Mouse (Mus musculus) liver, embryonic 16.5 days (tissue): ENCODE measurements around the gene Gm16181. TPM values are rescaled to one million over a fixed set of nuclear protein-coding genes. Genes with fewer than 3 reads are reported as not detected.

Source experiments
- ATAC-seq: fragments of 200-750 bp; cut with Nextera tagmentation; 2 replicates; pipeline ENCODE4 v1.8.0; 2017; ENCODE audit warnings: low read depth, mild to moderate bottlenecking, moderate number of reproducible peaks, moderate library complexity
- H3K27ac ChIP-seq: fragments of 300-500 bp; sonication (generic); 2 replicates; pipeline ENCODE4 v1.5.1; 2014; ENCODE audit warnings: mild to moderate bottlenecking, low read length
- H3K27me3 ChIP-seq: fragments of 300-500 bp; sonication (generic); 2 replicates; pipeline ENCODE4 v1.6.1; 2014; ENCODE audit warnings: low read depth, low read length, mixed read lengths; ENCODE audit not compliant: control insufficient read depth, insufficient read depth
- H3K36me3 ChIP-seq: fragments of 300-500 bp; sonication (generic); 2 replicates; pipeline ENCODE4 v1.6.1; 2014; ENCODE audit warnings: mild to moderate bottlenecking; ENCODE audit not compliant: control insufficient read depth, insufficient read depth
- H3K4me1 ChIP-seq: fragments of 300-500 bp; sonication (generic); 2 replicates; pipeline ENCODE4 v1.6.1; 2014; ENCODE audit warnings: low read depth, low read length, mixed read lengths; ENCODE audit not compliant: control insufficient read depth
- H3K4me2 ChIP-seq: fragments of 300-500 bp; sonication (generic); 2 replicates; pipeline ENCODE4 v1.6.1; 2014; ENCODE audit warnings: low read depth, low read length, mixed read lengths
- H3K4me3 ChIP-seq: fragments of 300-500 bp; sonication (generic); 2 replicates; pipeline ENCODE4 v1.5.1; 2014; ENCODE audit warnings: low read depth, mild to moderate bottlenecking, low read length
- H3K9ac ChIP-seq: fragments of 300-500 bp; sonication (generic); 2 replicates; pipeline ENCODE4 v1.6.1; 2014; ENCODE audit warnings: low read depth, low read length
- H3K9me3 ChIP-seq: fragments of 300-500 bp; sonication (generic); replicated peaks from 2 replicates; pipeline ENCODE4 v1.6.1; 2016; ENCODE audit warnings: low read length; ENCODE audit not compliant: control insufficient read depth
- whole genome bisulfite sequencing: fragments of 180-500 bp; shearing (Covaris S2); extraction: QIAGEN DNeasy Blood & Tissue Kit; methylation state at CpG from one replicate; pipeline ENCODE4 v1.1.7; 2014; ENCODE audit not compliant: insufficient replicate concordance; 5-methylcytosine and 5-hydroxymethylcytosine counted together
- polyA plus RNA-seq: library from polyadenylated mRNA; unstranded; fragments of >200 nt; fragmentation: Nextera tagmentation; extraction: Ambion mirVana; gene quantifications from 2 replicates; pipeline ENCODE4 v1.2.1, GENCODE M21; 2015

The Gm16181 gene
- polyA plus RNA-seq, 1 experiment from 2014 or later, result not detected

- Histone ChIP-seq H3K4me1 (peaks cover 10% of the 10 kb centered on the region), H3K4me2 (no peak overlapping the region), H3K4me3 (no peak overlapping the region), H3K27me3 (no peaks in the 10 kb centered on the region), H3K9ac (no peak overlapping the region), H3K36me3 (peaks cover 45% of the 10 kb centered on the region), H3K9me3 (no peaks in the 10 kb centered on the region), H3K27ac (no peak overlapping the region)
- WGBS, result 54% methylated on average over 11 of the region's 11 CpGs
- ATAC-seq, result no peak
Observed at GRCm38 (mm10) chr17:35254241-35255098, 33.8 kb downstream of the Gm16181 start.

GRCm38 (mm10) chr17:35255301-35255700 is 34.7 kb downstream of the Gm16181 start:
- peaks cover 10% of the 10 kb centered on the region for H3K4me1 ChIP-seq
- ATAC-seq, result no peak
- no peaks in the 10 kb centered on the region for H3K9me3 ChIP-seq
- H3K36me3 ChIP-seq, result peaks cover 37% of the 10 kb centered on the region
- no peaks in the 10 kb centered on the region for H3K27me3 ChIP-seq
- no peak overlapping the region for H3K4me3 ChIP-seq
- no peak overlapping the region for H3K27ac ChIP-seq
- no peak overlapping the region for H3K9ac ChIP-seq
- no peak overlapping the region for H3K4me2 ChIP-seq
- WGBS, result 61% methylated on average over 3 of the region's 3 CpGs

DNA sequence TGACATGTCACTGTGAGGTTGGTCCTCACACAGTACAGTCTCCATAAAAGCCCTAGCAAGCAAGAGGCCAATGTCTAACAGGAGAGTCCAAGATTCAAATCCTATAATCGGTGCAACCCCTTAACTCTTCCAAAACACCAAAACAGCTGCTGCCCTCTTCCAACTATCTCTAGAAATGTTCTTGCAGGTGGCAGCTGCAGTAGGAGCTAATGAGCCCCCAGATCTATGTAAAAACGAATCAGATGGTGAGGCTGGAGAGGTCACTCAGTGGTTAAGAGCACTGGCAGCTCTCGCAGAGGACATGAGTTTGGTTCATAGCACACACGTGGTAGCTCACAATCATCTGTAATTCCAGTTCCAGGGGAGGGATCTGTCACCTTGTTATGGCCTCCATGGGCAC is 35.1 kb downstream of the Gm16181 start:
- Histone ChIP-seq H3K36me3 (peaks cover 33% of the 10 kb centered on the region), H3K4me2 (no peak overlapping the region), H3K27ac (no peak overlapping the region), H3K27me3 (no peaks in the 10 kb centered on the region), H3K4me1 (peaks cover 10% of the 10 kb centered on the region), H3K9me3 (no peaks in the 10 kb centered on the region), H3K4me3 (no peak overlapping the region), H3K9ac (no peak overlapping the region)
- no peak for ATAC-seq
- 39% methylated on average over 4 of the region's 4 CpGs for WGBS

GRCm38 (mm10) chr17:35257378-35257777 is 36.7 kb downstream of the Gm16181 start:
- Histone ChIP-seq H3K9me3 (no peaks in the 10 kb centered on the region), H3K4me1 (peaks cover 14% of the 10 kb centered on the region), H3K9ac (0 out of 2 replicates have a peak overlapping the region, but pooled peaks have one; percentile 21), H3K27ac (peak overlapping the region; percentile 85), H3K4me3 (no peak overlapping the region; the same call in 1 of the 2 replicates), H3K27me3 (no peaks in the 10 kb centered on the region), H3K4me2 (peak overlapping the region; percentile 80), H3K36me3 (peaks cover 18% of the 10 kb centered on the region)
- peak; percentile 43 for ATAC-seq
- 26% methylated on average over 1 of the region's 1 CpGs for WGBS

DNA sequence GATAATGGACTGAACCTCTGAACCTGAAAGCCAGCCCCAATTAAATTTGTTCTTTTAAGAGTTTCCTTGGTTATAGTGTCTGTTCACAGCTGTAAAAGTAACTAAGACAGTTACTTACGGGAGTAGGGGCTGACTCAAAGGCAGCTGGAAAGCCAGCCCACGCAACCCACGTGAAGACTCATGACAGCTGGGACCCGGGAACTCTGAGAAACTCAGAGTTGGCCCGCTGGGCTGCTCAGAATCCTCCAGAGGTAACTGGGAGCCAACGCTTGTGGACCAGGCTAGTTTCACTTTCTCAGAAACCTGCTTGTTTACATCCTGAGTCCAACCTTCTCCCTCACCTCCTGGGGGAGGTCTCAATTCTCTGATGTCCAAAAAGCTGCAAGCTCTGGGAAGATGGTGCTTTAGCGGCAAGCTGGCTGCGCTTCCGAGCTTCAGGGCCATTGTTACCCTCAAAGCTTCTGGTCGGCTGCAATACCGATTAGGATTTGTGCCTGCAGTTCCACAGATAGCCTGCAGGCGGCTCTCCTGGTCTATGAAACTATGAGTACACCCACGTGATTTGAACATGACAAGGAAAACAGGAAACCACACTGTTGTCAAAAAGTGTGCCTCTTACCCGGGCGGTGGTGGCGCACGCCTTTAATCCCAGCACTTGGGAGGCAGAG is 37.3 kb downstream of the Gm16181 start:
- ATAC-seq, result peak; percentile 49

GRCm38 (mm10) chr17:35258492-35259478 is 38.2 kb downstream of the Gm16181 start:
- Histone ChIP-seq H3K9ac (no peak overlapping the region), H3K27me3 (no peaks in the 10 kb centered on the region), H3K4me2 (peak overlapping the region; percentile 80), H3K36me3 (peaks cover 4% of the 10 kb centered on the region; the same call in 1 of the 2 replicates), H3K4me1 (peaks cover 16% of the 10 kb centered on the region), H3K9me3 (no peaks in the 10 kb centered on the region), H3K27ac (peak overlapping the region; percentile 45), H3K4me3 (peak overlapping the region; percentile 63; the same call in 1 of the 2 replicates)
- no peak for ATAC-seq
- 22% methylated on average over 13 of the region's 14 CpGs for WGBS

More for the DNA sequence above, 37.3 kb downstream of the Gm16181 start:
- Histone ChIP-seq H3K27ac (peak overlapping the region; percentile 85), H3K9me3 (no peaks in the 10 kb centered on the region), H3K4me2 (peak overlapping the region; percentile 80), H3K4me3 (peak overlapping the region; percentile 63), H3K36me3 (peaks cover 12% of the 10 kb centered on the region), H3K4me1 (peaks cover 16% of the 10 kb centered on the region), H3K9ac (peak overlapping the region; percentile 75), H3K27me3 (no peaks in the 10 kb centered on the region)
- WGBS, result 4% methylated on average over 17 of the region's 17 CpGs

- no peaks in the 10 kb centered on the region for H3K9me3 ChIP-seq
- H3K4me3 ChIP-seq, result no peak overlapping the region
- WGBS, result 72% methylated on average over 4 of the region's 4 CpGs
- ATAC-seq, result no peak
- peaks cover 18% of the 10 kb centered on the region for H3K4me1 ChIP-seq
- no peak overlapping the region for H3K4me2 ChIP-seq
- H3K27ac ChIP-seq, result no peak overlapping the region
- H3K27me3 ChIP-seq, result no peaks in the 10 kb centered on the region
- no peaks in the 10 kb centered on the region for H3K36me3 ChIP-seq
- no peak overlapping the region for H3K9ac ChIP-seq
Observed at GRCm38 (mm10) chr17:35259621-35260020, 39.0 kb downstream of the Gm16181 start.

DNA sequence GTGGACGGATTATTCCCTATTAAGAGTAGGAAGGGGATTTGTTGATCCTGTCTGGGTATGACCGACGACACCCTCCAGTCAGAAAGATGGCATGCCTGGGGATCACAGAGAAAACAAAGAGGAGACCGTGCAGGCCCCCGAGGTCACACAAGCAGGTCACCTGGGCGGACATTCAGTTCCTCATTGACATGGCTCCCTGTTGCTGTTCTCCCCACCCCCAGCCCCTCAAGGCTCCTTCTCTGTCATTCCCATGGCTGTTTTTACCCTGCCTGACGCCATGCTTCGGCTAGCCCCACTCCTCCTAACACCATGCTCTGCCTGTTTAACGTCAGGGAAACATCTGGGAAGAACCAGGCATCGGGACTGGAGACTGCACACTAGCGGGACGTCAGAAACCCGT is 41.0 kb downstream of the Gm16181 start:
- H3K4me2 ChIP-seq, result no peak overlapping the region
- no peak overlapping the region for H3K4me3 ChIP-seq
- WGBS, result 76% methylated on average over 13 of the region's 13 CpGs
- no peak overlapping the region for H3K9ac ChIP-seq
- H3K4me1 ChIP-seq, result peaks cover 18% of the 10 kb centered on the region
- H3K36me3 ChIP-seq, result no peaks in the 10 kb centered on the region
- H3K27me3 ChIP-seq, result no peaks in the 10 kb centered on the region
- H3K9me3 ChIP-seq, result no peaks in the 10 kb centered on the region
- no peak overlapping the region for H3K27ac ChIP-seq
- no peak for ATAC-seq
